Mouse (Mus musculus) central nervous system, embryonic 18 days (tissue): ENCODE data around the gene Mak. TPM values are rescaled to one million over a fixed set of nuclear protein-coding genes. Genes with fewer than 3 reads are reported as not detected.

Source experiments
- polyA plus RNA-seq: library from polyadenylated mRNA; depleted of rRNA; stranded (reverse); fragments of >200 nt; gene quantifications from 2 replicates; pipeline ENCODE4 v1.2.3, GENCODE M21; 2012; rRNA removed

Mak gene
- polyA plus RNA-seq, result 3.3 and 3.6 TPM in 2 replicates

GRCm38 (mm10) chr13:41079421-41079780 is at the start of gene Mak:
Gene Mak, minus strand, starts transcription at chr13:41079706.

DNA sequence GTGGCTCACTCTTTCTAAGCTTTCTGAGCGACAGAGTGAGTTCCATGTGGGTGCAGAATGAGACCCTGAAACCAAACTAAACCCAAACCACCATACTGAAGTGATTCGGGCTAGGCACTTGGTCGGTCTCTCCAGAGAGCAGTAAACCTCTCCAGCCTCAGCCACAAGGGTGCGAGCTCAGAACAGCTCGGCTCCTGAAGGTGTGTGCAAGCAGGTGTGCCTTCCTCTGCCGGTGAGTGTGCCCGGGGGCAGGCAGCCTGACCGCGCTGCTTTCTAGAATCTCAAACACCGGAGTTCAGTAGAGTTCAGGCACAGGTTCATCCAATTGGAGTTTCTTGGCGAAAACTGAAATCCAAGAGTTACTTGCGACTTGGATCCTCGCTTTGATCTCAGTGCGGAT is 34.4 kb upstream of the Mak start, which contains the start of gene Sycp2l:
Gene Sycp2l (plus strand): TSS at position 368 of the 400 bp plus-strand sequence.

GRCm38 (mm10) chr13:41110935-41111334 is 31.4 kb upstream of the Mak start, which contains the start of gene Gcm2:
Gene Gcm2, minus strand, starts transcription at chr13:41111035.

DNA sequence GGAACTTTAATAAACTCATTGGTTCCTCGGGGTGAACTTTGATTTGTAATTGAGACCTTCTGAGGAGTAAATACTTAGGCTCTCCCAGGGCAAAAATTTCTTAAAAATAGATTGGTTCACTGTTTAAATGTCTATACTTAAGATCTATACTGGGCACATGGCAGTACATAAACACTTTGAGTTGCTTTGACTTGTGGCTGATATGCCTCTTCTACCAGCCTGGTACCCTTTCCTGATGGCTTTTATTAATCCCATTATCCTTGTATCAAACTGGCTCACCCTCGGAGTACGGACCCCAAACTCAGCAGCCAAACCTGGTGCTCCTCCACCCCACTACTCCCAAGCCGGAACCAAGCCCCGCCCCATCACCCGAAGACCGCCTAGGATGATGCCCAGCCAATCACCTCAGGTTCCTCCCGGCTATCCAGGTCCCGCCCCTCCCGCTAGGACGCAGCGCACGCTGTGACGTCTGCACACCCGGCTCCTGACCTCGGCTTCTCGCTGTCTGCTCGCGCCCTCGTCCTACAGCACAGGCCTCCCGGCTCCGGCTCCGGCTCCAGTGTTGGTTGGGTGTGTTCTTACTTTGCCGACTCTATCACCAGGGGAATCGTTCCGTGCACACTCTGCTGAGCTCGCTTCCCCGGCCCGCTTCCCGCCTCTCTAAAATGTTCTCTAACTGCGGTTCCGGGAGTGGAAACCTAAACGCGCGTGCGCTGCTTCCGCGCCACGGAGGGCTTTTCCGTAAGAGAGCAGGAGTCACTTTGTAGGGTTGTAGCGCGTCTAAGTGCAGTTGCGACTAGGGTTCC is 63.5 kb downstream of the Mak start, which contains the start of gene Tmem14c:
Gene Tmem14c (plus strand): TSS at position 464 of the 806 bp plus-strand sequence.

GRCm38 (mm10) chr13:41000926-41001639 is 78.4 kb downstream of the Mak start, which contains the start of gene Pak1ip1:
Gene Pak1ip1, plus strand, starts transcription at chr13:41001023.

Other genes with a start within 250 kb of the Mak start
- gene Gcnt2, start 220.0 kb downstream of the Mak start, polyA plus RNA-seq, result 3.3 and 3.7 TPM in 2 replicates
- 56.4 and 61.5 TPM in 2 replicates for gene Pak1ip1, start 78.7 kb downstream of the Mak start, polyA plus RNA-seq
- gene Tmem14c, start 63.4 kb downstream of the Mak start, polyA plus RNA-seq, result 70.4 and 80.4 TPM in 2 replicates
- 0.03 TPM in 1 of 2 replicates, not detected in the other for gene Gcm2, start 31.3 kb upstream of the Mak start, polyA plus RNA-seq
- gene Sycp2l, start 34.6 kb upstream of the Mak start, polyA plus RNA-seq, result 0.09 TPM in 1 of 2 replicates, not detected in the other
- 30.9 and 34.1 TPM in 2 replicates for gene Elovl2, start 140.7 kb upstream of the Mak start, polyA plus RNA-seq
- 32.5 and 32.7 TPM in 2 replicates for gene Smim13, start 170.1 kb upstream of the Mak start, polyA plus RNA-seq
- gene Gm17364, start 194.3 kb upstream of the Mak start, polyA plus RNA-seq, result not detected in 2 replicates